Mouse (Mus musculus) fibroblast of lung, adult 2 months (primary cell): ENCODE measurements around the gene Mllt11.
"Not testable (repeated sequence)": the region's sequence is repeated elsewhere in the genome, so short reads cannot be mapped to it uniquely, and the experiment has no call there.

Experiments
- DNase-seq: peaks from one replicate; pipeline ENCODE4 v3.0.0-alpha.2; 2011; ENCODE audit warnings: low read depth

Gene Mllt11

GRCm38 (mm10) chr3:95217255-95218134, 14.5 kb downstream of the Mllt11 start, which contains the start of gene Gabpb2:
Gabpb2 (minus strand) TSS chr3:95217916.
- no peak for DNase-seq

GRCm38 (mm10) chr3:95216655-95217254, 15.2 kb downstream of the Mllt11 start:
- no peak for DNase-seq

- no peak for DNase-seq
Observed at GRCm38 (mm10) chr3:95213609-95213975, 18.4 kb downstream of the Mllt11 start.

GRCm38 (mm10) chr3:95212889-95213608, 18.9 kb downstream of the Mllt11 start:
- not testable (repeated sequence) for DNase-seq

- DNase-seq = no peak
Observed at GRCm38 (mm10) chr3:95210585-95210984, 21.4 kb downstream of the Mllt11 start.

- no peak for DNase-seq
Observed at GRCm38 (mm10) chr3:95208286-95208685, 23.7 kb downstream of the Mllt11 start.

- no peak for DNase-seq
Observed at GRCm38 (mm10) chr3:95203880-95204279, 28.1 kb downstream of the Mllt11 start.

GRCm38 (mm10) chr3:95200562-95200961, 31.4 kb downstream of the Mllt11 start:
- no peak for DNase-seq

GRCm38 (mm10) chr3:95200132-95200531, 31.8 kb downstream of the Mllt11 start:
- no peak for DNase-seq

GRCm38 (mm10) chr3:95199101-95199500, 32.9 kb downstream of the Mllt11 start:
- DNase-seq = no peak

GRCm38 (mm10) chr3:95195772-95196171, 36.2 kb downstream of the Mllt11 start:
- no peak for DNase-seq

- DNase-seq = peak; percentile 11
Observed at GRCm38 (mm10) chr3:95194721-95195135, 37.2 kb downstream of the Mllt11 start.

- no peak for DNase-seq
Observed at GRCm38 (mm10) chr3:95186888-95187287, 45.1 kb downstream of the Mllt11 start.

- no peak for DNase-seq
Observed at GRCm38 (mm10) chr3:95186100-95186499, 45.9 kb downstream of the Mllt11 start.

- no peak for DNase-seq
Observed at GRCm38 (mm10) chr3:95184796-95185577, 47.0 kb downstream of the Mllt11 start.

GRCm38 (mm10) chr3:95181841-95182240, 50.1 kb downstream of the Mllt11 start:
- DNase-seq = no peak

- DNase-seq = no peak
Observed at GRCm38 (mm10) chr3:95179890-95180289, 52.1 kb downstream of the Mllt11 start.

- DNase-seq = no peak
Observed at GRCm38 (mm10) chr3:95178948-95179347, 53.0 kb downstream of the Mllt11 start.

GRCm38 (mm10) chr3:95177583-95177982, 54.4 kb downstream of the Mllt11 start:
- no peak for DNase-seq

- DNase-seq = no peak
Observed at GRCm38 (mm10) chr3:95176500-95176899, 55.5 kb downstream of the Mllt11 start.

- peak; percentile 25 for DNase-seq
Observed at GRCm38 (mm10) chr3:95174011-95174592, 57.9 kb downstream of the Mllt11 start.
